Mouse (Mus musculus) liver, postnatal 0 days (tissue): Measurements from ENCODE around the gene Stoml2. TPM values are rescaled to one million over a fixed set of nuclear protein-coding genes. Genes with fewer than 3 reads are reported as not detected.

Source experiments
- ATAC-seq: fragments of 200-750 bp; cut with Nextera tagmentation; 2 replicates; pipeline ENCODE4 v1.8.0; 2017; ENCODE audit warnings: mild to moderate bottlenecking, moderate library complexity
- DNase-seq: peaks from one replicate; pipeline ENCODE4 v3.0.0-alpha.2; 2016
- H3K27ac ChIP-seq: fragments of 300-500 bp; sonication (generic); 2 replicates; pipeline ENCODE4 v1.5.1; 2014; ENCODE audit warnings: antibody characterized with exemption, moderate library complexity, mild to moderate bottlenecking, low read depth
- H3K27me3 ChIP-seq: fragments of 300-500 bp; sonication (generic); 2 replicates; pipeline ENCODE4 v1.6.1; 2014; ENCODE audit warnings: low read length, control low read depth, mixed read lengths; ENCODE audit not compliant: insufficient read depth
- H3K36me3 ChIP-seq: fragments of 300-500 bp; sonication (generic); replicated peaks from 2 replicates; pipeline ENCODE4 v1.6.1; 2014; ENCODE audit warnings: mild to moderate bottlenecking, control low read depth, low read length, moderate library complexity, mixed read lengths; ENCODE audit not compliant: insufficient read depth
- H3K4me1 ChIP-seq: fragments of 300-500 bp; sonication (generic); 2 replicates; pipeline ENCODE4 v1.6.1; 2014; ENCODE audit warnings: antibody characterized with exemption, mild to moderate bottlenecking, control low read depth; ENCODE audit not compliant: insufficient read depth
- H3K4me2 ChIP-seq: fragments of 300-500 bp; sonication (generic); 2 replicates; pipeline ENCODE4 v1.6.1; 2014; ENCODE audit warnings: low read depth, mild to moderate bottlenecking, low read length, moderate library complexity, mixed read lengths
- H3K4me3 ChIP-seq: fragments of 300-500 bp; sonication (generic); 2 replicates; pipeline ENCODE4 v1.5.1; 2014; ENCODE audit warnings: low read depth, low read length
- H3K9ac ChIP-seq: fragments of 300-500 bp; sonication (generic); replicated peaks from 2 replicates; pipeline ENCODE4 v1.6.1; 2014; ENCODE audit warnings: mild to moderate bottlenecking, moderate library complexity
- H3K9me3 ChIP-seq: fragments of 300-500 bp; sonication (generic); 2 replicates; pipeline ENCODE4 v1.6.1; 2016; ENCODE audit warnings: mild to moderate bottlenecking, control low read depth, low read length, mixed read lengths
- CTCF ChIP-seq: sonication (generic); IDR thresholded peaks from 2 replicates; pipeline ENCODE4 v1.5.1; 2016; ENCODE audit warnings: antibody characterized with exemption, low read depth
- EP300 ChIP-seq: IDR thresholded peaks from 2 replicates; pipeline ENCODE4 v1.6.1; 2016; ENCODE audit warnings: antibody characterized with exemption, low read depth, mild to moderate bottlenecking
- WGBS: fragments of 180-500 bp; shearing (Covaris S2); extraction: QIAGEN DNeasy Blood & Tissue Kit; methylation state at CpG from one replicate; pipeline ENCODE4 v1.1.7; 2014; ENCODE audit not compliant: insufficient replicate concordance; 5-methylcytosine and 5-hydroxymethylcytosine counted together
- polyA plus RNA-seq: library from polyadenylated mRNA; unstranded; fragments of >200 nt; fragmentation: Nextera tagmentation; extraction: Ambion mirVana; gene quantifications from 2 replicates; pipeline ENCODE4 v1.2.1, GENCODE M21; 2015

The Stoml2 gene
- 114 and 116 TPM in 2 replicates for polyA plus RNA-seq

- H3K36me3 ChIP-seq: peaks cover 56% of the 10 kb centered on the region
- 2% methylated on average over 38 of the region's 38 CpGs for WGBS
Observed at GRCm38 (mm10) chr4:43031237-43031995, at the start of gene Stoml2. Gene Stoml2 (minus strand): TSS chr4:43031710.

GRCm38 (mm10) chr4:43078071-43078718 is 46.7 kb upstream of the Stoml2 start:
- no peak for ATAC-seq
- no peaks in the 10 kb centered on the region for H3K36me3 ChIP-seq
- no peak overlapping the region for H3K4me2 ChIP-seq
- H3K9ac ChIP-seq: no peak overlapping the region
- no peaks in the 10 kb centered on the region for H3K4me1 ChIP-seq
- H3K27me3 ChIP-seq: no peaks in the 10 kb centered on the region
- H3K27ac ChIP-seq: no peak overlapping the region
- TF ChIP-seq CTCF: no peak
- no peak for TF ChIP-seq EP300
- no peak overlapping the region for H3K4me3 ChIP-seq
- 60% methylated on average over 7 of the region's 7 CpGs for WGBS
- no peak for DNase-seq
- H3K9me3 ChIP-seq: no peaks in the 10 kb centered on the region

More at GRCm38 (mm10) chr4:43031237-43031995, at the start of gene Stoml2:
- TF ChIP-seq EP300 (no peak; the same call in 1 of the 2 replicates), CTCF (peak; percentile 72)
- DNase-seq (peak; percentile 93), ATAC-seq (peak; percentile 98)
- Histone ChIP-seq H3K27ac (peak within 1 kb of the TSS; percentile 79), H3K4me2 (peak within 1 kb of the TSS; percentile 82), H3K9me3 (no peaks in the 10 kb centered on the region), H3K27me3 (no peaks in the 10 kb centered on the region), H3K9ac (peak within 1 kb of the TSS; percentile 86), H3K4me1 (peaks cover 13% of the 10 kb centered on the region; the same call in 1 of the 2 replicates), H3K4me3 (peak within 1 kb of the TSS; percentile 79)

GRCm38 (mm10) chr4:43074923-43075322 is 43.4 kb upstream of the Stoml2 start:
- Histone ChIP-seq H3K27ac (no peak overlapping the region), H3K4me3 (no peak overlapping the region), H3K9me3 (no peaks in the 10 kb centered on the region), H3K27me3 (no peaks in the 10 kb centered on the region), H3K9ac (no peak overlapping the region), H3K4me1 (no peaks in the 10 kb centered on the region), H3K36me3 (no peaks in the 10 kb centered on the region), H3K4me2 (no peak overlapping the region)
- no peak for ATAC-seq
- DNase-seq: no peak
- TF ChIP-seq EP300: no peak
- no peak for TF ChIP-seq CTCF

- DNase-seq: no peak
- H3K4me3 ChIP-seq: no peak overlapping the region
- no peak overlapping the region for H3K9ac ChIP-seq
- peaks cover 6% of the 10 kb centered on the region for H3K27me3 ChIP-seq
- TF ChIP-seq EP300 (no peak), CTCF (no peak)
- H3K4me2 ChIP-seq: no peak overlapping the region
- peaks cover 5% of the 10 kb centered on the region; the same call in 1 of the 2 replicates for H3K4me1 ChIP-seq
- H3K9me3 ChIP-seq: no peaks in the 10 kb centered on the region
- no peaks in the 10 kb centered on the region for H3K36me3 ChIP-seq
- no peak overlapping the region for H3K27ac ChIP-seq
- WGBS: 86% methylated on average over 4 of the region's 4 CpGs
- no peak for ATAC-seq
Observed at GRCm38 (mm10) chr4:43065471-43065870, 34.0 kb upstream of the Stoml2 start.

- 59% methylated on average over 3 of the region's 3 CpGs for WGBS
- Histone ChIP-seq H3K4me2 (no peak overlapping the region), H3K27me3 (peaks cover 35% of the 10 kb centered on the region), H3K27ac (no peak overlapping the region), H3K4me1 (peaks cover 13% of the 10 kb centered on the region), H3K4me3 (no peak overlapping the region), H3K36me3 (no peaks in the 10 kb centered on the region), H3K9ac (no peak overlapping the region), H3K9me3 (no peaks in the 10 kb centered on the region)
- ATAC-seq: no peak
- no peak for DNase-seq
- TF ChIP-seq EP300 (no peak), CTCF (no peak)
Observed at GRCm38 (mm10) chr4:43060286-43060685, 28.8 kb upstream of the Stoml2 start.

DNA sequence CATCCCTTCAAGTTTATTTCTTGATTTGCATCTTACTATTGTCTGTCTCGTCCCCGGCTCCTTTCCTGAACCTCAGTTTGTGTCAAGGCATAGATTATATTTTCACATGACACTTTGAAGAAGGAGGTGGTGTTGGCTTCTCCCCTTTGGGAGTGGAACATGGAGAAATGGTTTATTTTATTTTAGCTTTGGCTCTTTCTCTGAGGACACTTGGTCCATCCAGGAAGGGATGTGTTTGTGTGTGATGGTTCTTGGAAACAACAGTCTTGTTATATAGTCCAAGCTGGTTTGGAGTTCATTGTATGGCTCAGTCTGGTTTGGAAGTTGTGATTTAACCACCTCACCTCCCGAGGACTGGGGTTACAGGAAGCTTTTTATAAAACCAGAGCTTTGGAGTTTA is 28.2 kb upstream of the Stoml2 start:
- Histone ChIP-seq H3K9me3 (no peaks in the 10 kb centered on the region), H3K4me3 (peak overlapping the region; percentile 66), H3K36me3 (no peaks in the 10 kb centered on the region), H3K9ac (no peak overlapping the region), H3K27me3 (peaks cover 35% of the 10 kb centered on the region), H3K4me1 (peaks cover 13% of the 10 kb centered on the region), H3K4me2 (peak overlapping the region; percentile 96), H3K27ac (no peak overlapping the region)
- DNase-seq (no peak), ATAC-seq (no peak)
- TF ChIP-seq CTCF (no peak), EP300 (no peak)
- WGBS: 30% methylated on average over 3 of the region's 3 CpGs
